Mouse (Mus musculus) bone marrow, adult 2 months (tissue): ENCODE measurements around the gene 9130409I23Rik. TPM values are rescaled to one million over a fixed set of nuclear protein-coding genes. Genes with fewer than 3 reads are reported as not detected.

Experiments
- H3K27ac ChIP-seq: fragments of 200-500 bp; 2 replicates; pipeline ENCODE4 v1.5.1; 2012; ENCODE audit warnings: low read depth, mild to moderate bottlenecking, control low read depth, inconsistent platforms, low read length; ENCODE audit not compliant: control insufficient read depth, poor library complexity, insufficient read depth
- H3K4me1 ChIP-seq: fragments of 200-500 bp; 2 replicates; pipeline ENCODE4 v1.6.1; 2011; ENCODE audit warnings: low read length; ENCODE audit not compliant: control insufficient read depth, insufficient read depth
- H3K4me3 ChIP-seq: fragments of 200-500 bp; replicated peaks from 2 replicates; pipeline ENCODE3; 2011; ENCODE audit warnings: mild to moderate bottlenecking, low read depth, low read length, control low read depth; ENCODE audit not compliant: control insufficient read depth
- CTCF ChIP-seq: fragments of 200-500 bp; IDR thresholded peaks from 2 replicates; pipeline ENCODE4 v1.5.1; 2011; ENCODE audit warnings: low read length, control low read depth; ENCODE audit not compliant: control insufficient read depth, insufficient read depth
- POLR2A ChIP-seq: fragments of 200-500 bp; IDR thresholded peaks from 2 replicates; pipeline ENCODE4 v1.6.1; 2011; ENCODE audit warnings: low read depth, mild to moderate bottlenecking, control low read depth, low read length, borderline replicate concordance; ENCODE audit not compliant: control insufficient read depth
- WGBS: fragments of 180-500 bp; shearing (Covaris S2); methylation state at CpG from one replicate; pipeline ENCODE4 v1.1.7; 2018; 5-methylcytosine and 5-hydroxymethylcytosine counted together
- polyA plus RNA-seq: library from polyadenylated mRNA; stranded (reverse); fragments of >200 nt; gene quantifications from 2 replicates; pipeline ENCODE4 v1.2.4, GENCODE M21; 2011; ENCODE audit warnings: low replicate concordance; ENCODE audit not compliant: missing spikeins, insufficient read depth, insufficient read length

The 9130409I23Rik gene
- polyA plus RNA-seq: not detected in 2 replicates

GRCm38 (mm10) chr1:181050937-181051336, at the start of gene 9130409I23Rik:
Gene 9130409I23Rik, plus strand, starts transcription at chr1:181051237.
- no peak for TF ChIP-seq CTCF
- no peak within 1 kb of the TSS for H3K27ac ChIP-seq
- 82% methylated on average over 6 of the region's 6 CpGs for WGBS
- no peak within 1 kb of the TSS for H3K4me3 ChIP-seq
- no peaks in the 10 kb centered on the region for H3K4me1 ChIP-seq

- no peak overlapping the region for H3K27ac ChIP-seq
- TF ChIP-seq CTCF (no peak), POLR2A (no peak)
- no peak overlapping the region for H3K4me3 ChIP-seq
- H3K4me1 ChIP-seq: no peaks in the 10 kb centered on the region
- WGBS: 82% methylated on average over 3 of the region's 3 CpGs
These were observed 49.4 kb upstream of the 9130409I23Rik start for GRCm38 (mm10) chr1:181001621-181002020.

DNA sequence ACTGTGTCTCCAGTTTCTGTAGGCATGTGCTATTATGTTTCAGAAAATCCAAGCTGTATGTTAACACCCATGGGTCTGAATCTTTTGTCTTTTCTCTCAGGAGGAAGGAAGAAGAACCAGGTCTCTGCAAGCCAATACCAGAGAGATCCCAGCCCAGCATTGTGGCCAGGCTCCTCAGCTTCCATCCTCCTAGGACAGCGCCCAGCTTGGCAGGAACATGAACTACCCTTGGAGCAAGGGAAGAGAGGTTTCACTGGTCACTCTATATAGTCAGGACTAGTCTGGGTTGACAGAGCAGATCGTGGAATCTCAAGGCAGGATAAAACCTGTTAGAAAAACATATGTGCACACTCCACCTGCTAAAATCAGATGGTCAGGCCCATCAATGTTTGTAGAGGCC, 47.2 kb upstream of the 9130409I23Rik start:
- no peak for TF ChIP-seq CTCF
- TF ChIP-seq POLR2A: no peak
- no peak overlapping the region for H3K4me3 ChIP-seq
- H3K27ac ChIP-seq: no peak overlapping the region
- no peaks in the 10 kb centered on the region for H3K4me1 ChIP-seq
- 72% methylated on average over 2 of the region's 2 CpGs for WGBS

DNA sequence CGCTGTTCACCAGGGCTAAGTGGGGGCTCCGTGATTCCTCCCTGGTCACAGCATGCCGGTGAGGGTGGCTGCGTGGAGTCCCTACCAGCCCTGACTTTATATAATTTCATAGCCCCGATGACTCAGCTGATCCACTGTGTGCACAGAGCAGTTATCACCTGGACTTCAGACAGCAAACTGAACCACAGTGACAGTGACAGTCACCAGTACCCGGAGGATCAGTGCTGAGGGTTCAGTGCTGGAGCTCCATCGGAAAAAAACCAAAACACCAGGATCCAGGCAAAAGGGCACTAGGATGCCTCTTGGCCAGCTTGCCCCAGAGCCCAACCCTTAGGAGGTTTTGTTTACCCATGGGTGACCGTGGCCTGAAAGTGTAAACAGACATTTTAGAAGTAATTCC, 45.7 kb upstream of the 9130409I23Rik start:
- Histone ChIP-seq H3K4me1 (no peaks in the 10 kb centered on the region), H3K4me3 (no peak overlapping the region), H3K27ac (no peak overlapping the region)
- WGBS: 64% methylated on average over 8 of the region's 8 CpGs
- TF ChIP-seq POLR2A (no peak), CTCF (no peak)

GRCm38 (mm10) chr1:181007831-181008230, 43.2 kb upstream of the 9130409I23Rik start:
- no peaks in the 10 kb centered on the region for H3K4me1 ChIP-seq
- WGBS: 89% methylated on average over 6 of the region's 6 CpGs
- TF ChIP-seq CTCF (no peak), POLR2A (no peak)
- H3K27ac ChIP-seq: no peak overlapping the region
- no peak overlapping the region for H3K4me3 ChIP-seq

- H3K4me3 ChIP-seq: no peak overlapping the region
- no peak overlapping the region for H3K27ac ChIP-seq
- H3K4me1 ChIP-seq: no peaks in the 10 kb centered on the region
- TF ChIP-seq CTCF (no peak), POLR2A (no peak)
- WGBS: 72% methylated on average over 2 of the region's 2 CpGs
These were observed 42.8 kb upstream of the 9130409I23Rik start for GRCm38 (mm10) chr1:181008266-181008665.

DNA sequence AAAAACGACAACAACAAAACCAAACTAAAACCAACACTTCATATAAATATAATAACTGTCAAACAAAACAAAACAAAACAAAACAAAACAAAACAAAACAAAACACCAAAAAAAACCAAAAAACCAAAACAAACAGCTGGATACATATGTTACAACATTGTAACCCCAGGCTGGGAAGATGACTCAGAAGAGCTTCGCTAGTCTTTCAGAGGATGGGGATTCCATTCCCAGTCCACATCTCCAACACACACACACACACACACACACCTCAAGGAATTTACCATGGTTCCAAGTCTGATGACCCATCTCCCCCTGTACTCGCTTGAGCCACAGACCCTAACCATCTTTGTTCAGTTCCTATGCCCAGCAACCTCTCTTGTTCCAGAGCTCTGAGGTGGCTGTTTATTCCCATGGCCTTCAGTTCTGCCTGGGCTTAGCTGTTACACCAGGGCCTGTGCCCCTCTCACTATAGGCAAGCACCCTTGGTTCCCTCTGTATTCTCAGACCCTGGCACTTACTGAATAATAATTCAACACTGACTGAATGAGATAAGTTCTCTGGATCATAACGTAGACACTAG, 41.9 kb upstream of the 9130409I23Rik start:
- H3K4me1 ChIP-seq: no peaks in the 10 kb centered on the region
- 84% methylated on average over 4 of the region's 4 CpGs for WGBS
- no peak overlapping the region for H3K4me3 ChIP-seq
- no peak overlapping the region for H3K27ac ChIP-seq
- no peak for TF ChIP-seq POLR2A
- TF ChIP-seq CTCF: no peak

DNA sequence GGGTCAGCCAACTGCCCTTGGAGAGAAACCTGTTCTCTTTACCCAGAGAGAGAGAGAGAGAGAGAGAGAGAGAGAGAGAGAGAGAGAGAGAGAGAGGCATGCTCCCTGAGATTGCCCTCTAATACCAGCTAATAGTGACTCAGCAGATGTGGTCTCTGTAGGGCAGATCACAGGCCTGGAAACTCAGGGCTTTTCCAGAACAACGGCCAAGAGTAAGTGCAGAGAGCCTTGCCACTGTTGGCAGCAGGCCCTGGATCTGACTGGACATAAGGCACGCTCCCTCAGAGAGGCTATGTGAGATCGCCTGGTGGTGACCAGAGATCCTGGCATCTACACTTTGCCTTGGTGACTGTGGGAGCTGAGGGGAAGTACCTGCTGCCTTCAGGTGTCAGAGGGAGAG, 41.3 kb upstream of the 9130409I23Rik start:
- no peak overlapping the region for H3K27ac ChIP-seq
- TF ChIP-seq POLR2A (no peak), CTCF (no peak)
- 45% methylated on average over 3 of the region's 3 CpGs for WGBS

More for the DNA sequence above, 41.3 kb upstream of the 9130409I23Rik start:
- H3K4me1 ChIP-seq: no peaks in the 10 kb centered on the region
- H3K4me3 ChIP-seq: no peak overlapping the region
